Mouse (Mus musculus) small intestine, adult 2 months (tissue): ENCODE results near the gene Nrg4. TPM values are rescaled to one million over a fixed set of nuclear protein-coding genes. Genes with fewer than 3 reads are reported as not detected.

ENCODE experiments used
- H3K27ac ChIP-seq: fragments of 200-500 bp; 2 replicates; pipeline ENCODE4 v1.5.1; 2012; ENCODE audit warnings: low read depth, low read length, control low read depth, inconsistent platforms; ENCODE audit not compliant: insufficient read depth
- H3K27me3 ChIP-seq: fragments of 200-500 bp; 2 replicates; pipeline ENCODE4 v1.6.1; 2012; ENCODE audit warnings: mild to moderate bottlenecking, moderate library complexity, low read length, inconsistent platforms; ENCODE audit not compliant: control insufficient read depth, insufficient read depth
- H3K36me3 ChIP-seq: fragments of 200-500 bp; 2 replicates; pipeline ENCODE4 v1.6.1; 2012; ENCODE audit warnings: mild to moderate bottlenecking, low read length, control low read depth, inconsistent platforms; ENCODE audit not compliant: control insufficient read depth, insufficient read depth
- H3K4me1 ChIP-seq: fragments of 200-500 bp; 2 replicates; pipeline ENCODE4 v1.6.1; 2012; ENCODE audit warnings: low read length, inconsistent platforms, mixed read lengths; ENCODE audit not compliant: control insufficient read depth, insufficient read depth, insufficient read length
- H3K4me3 ChIP-seq: fragments of 200-500 bp; 2 replicates; pipeline ENCODE4 v1.5.1; 2012; ENCODE audit warnings: low read depth, mild to moderate bottlenecking, control low read depth, inconsistent platforms, low read length, moderate library complexity
- CTCF ChIP-seq: fragments of 200-500 bp; IDR thresholded peaks from 2 replicates; pipeline ENCODE4 v1.5.1; 2012; ENCODE audit warnings: low read depth, mild to moderate bottlenecking, control low read depth, inconsistent platforms, low read length, moderate library complexity, mixed read lengths; ENCODE audit not compliant: insufficient replicate concordance, insufficient read length; ENCODE audit errors: extremely low read depth
- POLR2A ChIP-seq: fragments of 200-500 bp; IDR thresholded peaks from 2 replicates; pipeline ENCODE4 v1.6.1; 2012; ENCODE audit warnings: low read depth, mild to moderate bottlenecking, control low read depth, inconsistent platforms, low read length, moderate library complexity
- WGBS: fragments of 180-500 bp; shearing (Covaris S2); methylation state at CpG from one replicate; pipeline ENCODE4 v1.1.7; 2018; 5-methylcytosine and 5-hydroxymethylcytosine counted together
- polyA plus RNA-seq: library from polyadenylated mRNA; depleted of rRNA; stranded (reverse); fragments of >200 nt; gene quantifications from 2 replicates; pipeline ENCODE4 v1.2.3, GENCODE M21; 2012; rRNA removed

The Nrg4 gene
- polyA plus RNA-seq, 1 experiment = 1.5 TPM

GRCm38 (mm10) chr9:55195876-55196275 is 130.8 kb downstream of the Nrg4 start:
- TF ChIP-seq POLR2A (no peak), CTCF (no peak)
- H3K36me3 ChIP-seq = peaks cover 19% of the 10 kb centered on the region
- no peaks in the 10 kb centered on the region for H3K4me1 ChIP-seq
- WGBS = 79% methylated on average over 3 of the region's 3 CpGs
- no peaks in the 10 kb centered on the region for H3K27me3 ChIP-seq
- no peak overlapping the region for H3K4me3 ChIP-seq
- H3K27ac ChIP-seq = no peak overlapping the region

GRCm38 (mm10) chr9:55174235-55174634 is 152.4 kb downstream of the Nrg4 start:
- H3K4me1 ChIP-seq = no peaks in the 10 kb centered on the region
- no peak overlapping the region for H3K4me3 ChIP-seq
- 92% methylated on average over 2 of the region's 2 CpGs for WGBS

GRCm38 (mm10) chr9:55172195-55172685 is 154.4 kb downstream of the Nrg4 start:
- Histone ChIP-seq H3K36me3 (peaks cover 4% of the 10 kb centered on the region), H3K4me3 (no peak overlapping the region), H3K27ac (no peak overlapping the region), H3K4me1 (no peaks in the 10 kb centered on the region), H3K27me3 (no peaks in the 10 kb centered on the region)
- WGBS = 93% methylated on average over 1 of the region's 1 CpGs
- TF ChIP-seq POLR2A (no peak), CTCF (no peak)

More at GRCm38 (mm10) chr9:55174235-55174634, 152.4 kb downstream of the Nrg4 start:
- H3K36me3 ChIP-seq = peaks cover 6% of the 10 kb centered on the region
- TF ChIP-seq CTCF = no peak
- TF ChIP-seq POLR2A = no peak
- no peak overlapping the region for H3K27ac ChIP-seq
- no peaks in the 10 kb centered on the region for H3K27me3 ChIP-seq

GRCm38 (mm10) chr9:55170655-55171412 is 155.8 kb downstream of the Nrg4 start:
- Histone ChIP-seq H3K27ac (no peak overlapping the region), H3K27me3 (no peaks in the 10 kb centered on the region), H3K36me3 (peaks cover 8% of the 10 kb centered on the region), H3K4me1 (no peaks in the 10 kb centered on the region), H3K4me3 (no peak overlapping the region)
- no peak for TF ChIP-seq POLR2A
- TF ChIP-seq CTCF = no peak
- 80% methylated on average over 7 of the region's 7 CpGs for WGBS

Other genes with a start within 250 kb of the Nrg4 start
- gene Ube2q2, start 178.0 kb downstream of the Nrg4 start, polyA plus RNA-seq = 3.2 and 5.3 TPM in 2 replicates
- gene Fbxo22, start 117.9 kb downstream of the Nrg4 start, polyA plus RNA-seq = 5.9 and 10.2 TPM in 2 replicates
- 0.95 and 1.3 TPM in 2 replicates for gene Tmem266, start 69 bp upstream of the Nrg4 start, polyA plus RNA-seq
- 38.5 and 62.1 TPM in 2 replicates for gene Etfa, start 185.4 kb upstream of the Nrg4 start, polyA plus RNA-seq
- gene Isl2, start 211.8 kb upstream of the Nrg4 start, polyA plus RNA-seq = 2.2 and 3.4 TPM in 2 replicates